Mouse (Mus musculus): ENCODE results near the gene 9930111J21Rik2. TPM values are rescaled to one million over a fixed set of nuclear protein-coding genes. Genes with fewer than 3 reads are reported as not detected.
"Not testable (repeated sequence)": the region's sequence is repeated elsewhere in the genome, so short reads cannot be mapped to it uniquely, and the experiment has no call there.

9930111J21Rik2 gene
- total RNA-seq (2021) = 1 to 10 TPM; 1.7 to 1.9 TPM
- long read RNA-seq, experiment 1 = 0 reads
- long read RNA-seq, experiment 2 = 0 reads

GRCm38 (mm10) chr11:49051093-49051891 lies at the start of gene 9930111J21Rik2:
9930111J21Rik2 (minus strand) TSS chr11:49051242.
- not testable (repeated sequence) for DNase-seq (ENCODE audit: low spot score in 2 of 2)

GRCm38 (mm10) chr11:49100409-49100808 lies 49.4 kb upstream of the 9930111J21Rik2 start:
- no peak for DNase-seq (ENCODE audit: low spot score in 2 of 2)

GRCm38 (mm10) chr11:49095367-49095766 lies 44.3 kb upstream of the 9930111J21Rik2 start:
- DNase-seq (ENCODE audit: low spot score in 2 of 2) = no peak

- no peak for DNase-seq (ENCODE audit: low spot score in 2 of 2)
Measured at GRCm38 (mm10) chr11:49093861-49094660, 43.0 kb upstream of the 9930111J21Rik2 start.

- DNase-seq (ENCODE audit: low spot score in 2 of 2) = no peak
Measured at GRCm38 (mm10) chr11:49092786-49093185, 41.7 kb upstream of the 9930111J21Rik2 start.

- DNase-seq (ENCODE audit: low spot score in 2 of 2) = no peak
Measured at GRCm38 (mm10) chr11:49092053-49092586, 41.1 kb upstream of the 9930111J21Rik2 start.

GRCm38 (mm10) chr11:49091171-49091570 lies 40.1 kb upstream of the 9930111J21Rik2 start:
- no peak for DNase-seq (ENCODE audit: low spot score in 2 of 2)

- DNase-seq (ENCODE audit: low spot score in 2 of 2) = no peak
Measured at GRCm38 (mm10) chr11:49090551-49090950, 39.5 kb upstream of the 9930111J21Rik2 start.

GRCm38 (mm10) chr11:49089735-49090507 lies 38.9 kb upstream of the 9930111J21Rik2 start:
- DNase-seq (ENCODE audit: low spot score in 2 of 2) = no peak

- DNase-seq (ENCODE audit: low spot score in 2 of 2) = no peak
Measured at GRCm38 (mm10) chr11:49088990-49089652, 38.1 kb upstream of the 9930111J21Rik2 start.

GRCm38 (mm10) chr11:49087830-49088616 lies 37.0 kb upstream of the 9930111J21Rik2 start:
- DNase-seq (ENCODE audit: low spot score in 2 of 2) = no peak

GRCm38 (mm10) chr11:49086858-49087361 lies 35.9 kb upstream of the 9930111J21Rik2 start:
- no peak for DNase-seq (ENCODE audit: low spot score in 2 of 2)

- DNase-seq (ENCODE audit: low spot score in 2 of 2) = no peak
Measured at GRCm38 (mm10) chr11:49084875-49085274, 33.8 kb upstream of the 9930111J21Rik2 start.

GRCm38 (mm10) chr11:49084385-49084784 lies 33.3 kb upstream of the 9930111J21Rik2 start:
- DNase-seq (ENCODE audit: low spot score in 2 of 2) = no peak

GRCm38 (mm10) chr11:49083808-49084207 lies 32.8 kb upstream of the 9930111J21Rik2 start:
- no peak for DNase-seq (ENCODE audit: low spot score in 2 of 2)

GRCm38 (mm10) chr11:49083146-49083545 lies 32.1 kb upstream of the 9930111J21Rik2 start:
- DNase-seq (ENCODE audit: low spot score in 2 of 2) = no peak

GRCm38 (mm10) chr11:49081886-49082285 lies 30.8 kb upstream of the 9930111J21Rik2 start:
- no peak for DNase-seq (ENCODE audit: low spot score in 2 of 2)

- DNase-seq (ENCODE audit: low spot score in 2 of 2) = no peak
Measured at GRCm38 (mm10) chr11:49081356-49081755, 30.3 kb upstream of the 9930111J21Rik2 start.

- DNase-seq (ENCODE audit: low spot score in 2 of 2) = no peak
Measured at GRCm38 (mm10) chr11:49080636-49081035, 29.6 kb upstream of the 9930111J21Rik2 start.
